Mouse (Mus musculus) macrophage (primary cell): ENCODE results near the gene Troap. TPM values are rescaled to one million over a fixed set of nuclear protein-coding genes. Genes with fewer than 3 reads are reported as not detected.
"Not testable (repeated sequence)": the region's sequence is repeated elsewhere in the genome, so short reads cannot be mapped to it uniquely, and the experiment has no call there.

Experiments used
- H3K27ac ChIP-seq: fragments of 350-480 bp; formaldehyde crosslinking; 2 replicates; pipeline ENCODE4 v1.9.0; 2021
- H3K36me3 ChIP-seq: fragments of 350-480 bp; formaldehyde crosslinking; 2 replicates; pipeline ENCODE4 v1.9.0; 2021; ENCODE audit errors: inconsistent target
- H3K4me3 ChIP-seq: fragments of 350-480 bp; formaldehyde crosslinking; 2 replicates; pipeline ENCODE4 v1.9.0; 2021; ENCODE audit errors: inconsistent target
- H3K79me2 ChIP-seq: fragments of 350-480 bp; formaldehyde crosslinking; 2 replicates; pipeline ENCODE4 v1.9.0; 2021; ENCODE audit errors: inconsistent target
- WGBS: methylation state at CpG from one replicate; pipeline ENCODE4 v1.1.7; 2026; ENCODE audit warnings: inconsistent platforms; ENCODE audit not compliant: missing documents; 5-methylcytosine and 5-hydroxymethylcytosine counted together
- polyA plus RNA-seq: library from polyadenylated mRNA; stranded (reverse); fragments of 250-400 nt; gene quantifications from 3 replicates; pipeline ENCODE4 v1.2.4, GENCODE M21; 2018; ENCODE audit warnings: inconsistent platforms

The Troap gene
- polyA plus RNA-seq, 1 experiment from 2014 or later, result 2.4 TPM

- 97% methylated on average over 4 of the region's 4 CpGs for WGBS
- H3K4me3 ChIP-seq, result no peak overlapping the region
- peaks cover 24% of the 10 kb centered on the region; the same call in 1 of the 2 replicates for H3K36me3 ChIP-seq
- H3K27ac ChIP-seq, result no peak overlapping the region
- H3K79me2 ChIP-seq, result peaks cover 58% of the 10 kb centered on the region
These were observed 38.9 kb upstream of the Troap start for GRCm38 (mm10) chr15:99035431-99035830.

GRCm38 (mm10) chr15:99036249-99036905 is 38.0 kb upstream of the Troap start:
- no peak overlapping the region for H3K27ac ChIP-seq
- WGBS, result 96% methylated on average over 8 of the region's 8 CpGs
- H3K4me3 ChIP-seq, result no peak overlapping the region
- H3K79me2 ChIP-seq, result peaks cover 48% of the 10 kb centered on the region
- peaks cover 24% of the 10 kb centered on the region; the same call in 1 of the 2 replicates for H3K36me3 ChIP-seq

- H3K4me3 ChIP-seq, result no peak overlapping the region
- H3K36me3 ChIP-seq, result peaks cover 24% of the 10 kb centered on the region; the same call in 1 of the 2 replicates
- WGBS, result 92% methylated on average over 1 of the region's 1 CpGs
- H3K27ac ChIP-seq, result no peak overlapping the region
- H3K79me2 ChIP-seq, result peaks cover 32% of the 10 kb centered on the region
These were observed 36.4 kb upstream of the Troap start for GRCm38 (mm10) chr15:99038025-99038424.

- H3K36me3 ChIP-seq, result peaks cover 24% of the 10 kb centered on the region; the same call in 1 of the 2 replicates
- H3K4me3 ChIP-seq, result no peak overlapping the region
- H3K27ac ChIP-seq, result no peak overlapping the region
- WGBS, result over 99% methylated on average over 5 of the region's 5 CpGs
- H3K79me2 ChIP-seq, result peaks cover 26% of the 10 kb centered on the region
These were observed 35.6 kb upstream of the Troap start for GRCm38 (mm10) chr15:99038797-99039196.

GRCm38 (mm10) chr15:99039306-99039705 is 35.1 kb upstream of the Troap start:
- peaks cover 24% of the 10 kb centered on the region for H3K79me2 ChIP-seq
- no peak overlapping the region for H3K27ac ChIP-seq
- no peak overlapping the region for H3K4me3 ChIP-seq
- WGBS, result 80% methylated on average over 2 of the region's 4 CpGs
- peaks cover 24% of the 10 kb centered on the region; the same call in 1 of the 2 replicates for H3K36me3 ChIP-seq

- Histone ChIP-seq H3K79me2 (peaks cover 14% of the 10 kb centered on the region), H3K27ac (no peak overlapping the region), H3K4me3 (no peak overlapping the region), H3K36me3 (peaks cover 16% of the 10 kb centered on the region; the same call in 1 of the 2 replicates)
- WGBS, result 88% methylated on average over 26 of the region's 26 CpGs
These were observed 34.1 kb upstream of the Troap start for GRCm38 (mm10) chr15:99039996-99040919.

- Histone ChIP-seq H3K27ac (no peak overlapping the region), H3K36me3 (peaks cover 7% of the 10 kb centered on the region; the same call in 1 of the 2 replicates), H3K4me3 (no peak overlapping the region), H3K79me2 (peaks cover 5% of the 10 kb centered on the region)
- WGBS, result 89% methylated on average over 21 of the region's 21 CpGs
These were observed 33.2 kb upstream of the Troap start for GRCm38 (mm10) chr15:99040920-99041856.

- Histone ChIP-seq H3K4me3 (no peak overlapping the region), H3K27ac (no peak overlapping the region), H3K79me2 (no peaks in the 10 kb centered on the region), H3K36me3 (no peaks in the 10 kb centered on the region)
- WGBS, result 89% methylated on average over 5 of the region's 5 CpGs
These were observed 32.0 kb upstream of the Troap start for GRCm38 (mm10) chr15:99042334-99042733.

GRCm38 (mm10) chr15:99044854-99045253 is 29.5 kb upstream of the Troap start:
- whole genome bisulfite sequencing, result 65% methylated on average over 3 of the region's 3 CpGs
- Histone ChIP-seq H3K27ac (no peak overlapping the region), H3K79me2 (no peaks in the 10 kb centered on the region), H3K36me3 (no peaks in the 10 kb centered on the region), H3K4me3 (no peak overlapping the region)

GRCm38 (mm10) chr15:99045734-99046133 is 28.6 kb upstream of the Troap start:
- not testable (repeated sequence) for H3K4me3 ChIP-seq, H3K36me3 ChIP-seq, H3K27ac ChIP-seq, H3K79me2 ChIP-seq
- 78% methylated on average over 4 of the region's 6 CpGs for WGBS

GRCm38 (mm10) chr15:99049473-99050253 is 24.7 kb upstream of the Troap start:
- H3K79me2 ChIP-seq, result no peaks in the 10 kb centered on the region
- no peaks in the 10 kb centered on the region for H3K36me3 ChIP-seq
- no peak overlapping the region for H3K27ac ChIP-seq
- no peak overlapping the region for H3K4me3 ChIP-seq
- 39% methylated on average over 13 of the region's 13 CpGs for WGBS

- WGBS, result 90% methylated on average over 9 of the region's 9 CpGs
- Histone ChIP-seq H3K4me3 (no peak overlapping the region), H3K36me3 (no peaks in the 10 kb centered on the region), H3K79me2 (no peaks in the 10 kb centered on the region), H3K27ac (no peak overlapping the region)
These were observed 21.0 kb upstream of the Troap start for GRCm38 (mm10) chr15:99053373-99053772.

GRCm38 (mm10) chr15:99055040-99055439 is 19.3 kb upstream of the Troap start, which contains the start of gene Prph:
TSS of gene Prph (plus strand) at chr15:99055174.
- H3K27ac ChIP-seq, result no peak within 1 kb of the TSS
- no peaks in the 10 kb centered on the region for H3K36me3 ChIP-seq
- H3K4me3 ChIP-seq, result no peak within 1 kb of the TSS
- 9% methylated on average over 27 of the region's 30 CpGs for WGBS
- no peaks in the 10 kb centered on the region for H3K79me2 ChIP-seq
